Mouse (Mus musculus): ENCODE measurements at regions not wholly inside any gene's neighbourhood (a gene's known extent, or its start where the extent isn't known, plus 50 kb on each side); places are given as distances from the start of the nearest gene placed in this dataset.

- no peak for TF ChIP-seq TCF3 (IDR thresholded peaks at IDR 0.05; ENCODE audit: insufficient read length, low read depth)
- no peak for TF ChIP-seq MYOD1 (IDR thresholded peaks at IDR 0.05; ENCODE audit: control insufficient read depth in 1 of 3, insufficient read length in 2 of 3, low read depth in 2 of 3)
- no peak for TF ChIP-seq MAX (IDR thresholded peaks at IDR 0.05; ENCODE audit: low read depth)
- TF ChIP-seq TCF12 (IDR thresholded peaks at IDR 0.05; ENCODE audit: insufficient read depth, poor library complexity, severe bottlenecking) = no peak
- TF ChIP-seq POLR2A (IDR thresholded peaks at IDR 0.05; ENCODE audit: insufficient read length, low read depth) = no peak
- TF ChIP-seq E2F4 (IDR thresholded peaks at IDR 0.05; ENCODE audit: insufficient read depth) = no peak
- TF ChIP-seq MYOG (IDR thresholded peaks at IDR 0.05; ENCODE audit: control insufficient read depth in 1 of 3, insufficient read depth in 1 of 3, insufficient read length in 2 of 3, low read depth in 2 of 3) = no peak
- TF ChIP-seq POLR2AphosphoS2 (IDR thresholded peaks at IDR 0.05; ENCODE audit: insufficient read length, low read depth) = no peak
- no peak for TF ChIP-seq REST (IDR thresholded peaks at IDR 0.05; ENCODE audit: insufficient read depth, insufficient read length)
- TF ChIP-seq SRF (IDR thresholded peaks at IDR 0.05; ENCODE audit: control insufficient read depth, insufficient read length, low read depth) = no peak
Measured at GRCm38 (mm10) chr5:119477926-119478325, 192.5 kb upstream of the Tbx3 start.
